Comparison of ENCODE assay signal across 8 mouse cellular contexts in the genomic region with DNA sequence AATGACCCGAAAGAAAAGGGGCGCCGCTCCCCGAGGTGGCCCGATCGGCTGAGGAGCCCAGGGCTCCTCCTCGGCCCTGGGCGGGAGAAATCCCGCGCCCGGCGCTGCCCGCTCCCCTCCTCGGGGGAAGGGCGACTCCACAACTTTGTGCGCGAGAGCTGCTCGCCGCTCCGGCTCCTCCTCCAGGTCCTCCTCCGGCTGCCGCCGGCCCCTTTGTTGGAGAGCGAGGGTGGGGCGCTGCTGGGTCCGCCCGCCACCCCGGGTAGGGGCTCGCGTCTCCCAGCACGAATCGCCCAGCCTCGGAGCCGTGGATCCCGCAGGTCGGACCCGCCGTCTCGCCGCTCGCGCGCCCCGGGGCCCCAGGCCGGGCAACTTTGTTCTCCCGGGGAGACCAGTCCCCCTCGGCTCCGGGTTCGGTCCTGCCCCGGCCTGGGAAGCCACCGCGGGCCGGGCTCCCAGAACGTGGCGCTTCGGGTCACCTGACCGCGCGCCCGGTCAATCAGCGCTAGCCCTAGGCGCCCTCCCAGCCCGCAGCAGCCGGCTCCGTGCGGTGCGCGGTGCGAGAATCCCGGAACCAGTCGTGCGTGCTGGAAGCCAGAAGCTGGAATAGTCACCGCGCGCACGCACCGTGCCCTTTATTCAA. TPM values are rescaled to one million over a fixed set of nuclear protein-coding genes. Genes with fewer than 3 reads are reported as not detected.
A peak's percentile ranks its signal among the peaks of the same experiment; 100 is the strongest.
DNase-seq lines count a peak whose midpoint lies in the region; ATAC-seq and TF ChIP-seq lines count a peak whose summit lies in the region.

A gene (minus strand): TSS at position 337 of the 643 bp plus-strand sequence.

- no peaks in the 10 kb centered on the region for H3K27me3 ChIP-seq in embryonic facial prominence, embryonic 11.5 days (ENCODE audit: control insufficient read depth, insufficient read depth, low read length)
- H3K27me3 ChIP-seq in kidney, adult 2 months (replicated peaks; ENCODE audit: control insufficient read depth, insufficient read depth, low read length), result no peaks in the 10 kb centered on the region
- H3K27me3 ChIP-seq in liver, embryonic 11.5 days (replicated peaks; ENCODE audit: control insufficient read depth, insufficient read depth, low read length), result no peaks in the 10 kb centered on the region
- no peaks in the 10 kb centered on the region for H3K27me3 ChIP-seq in myocyte (ENCODE audit: control insufficient read depth, insufficient read depth, insufficient read length)
- no peaks in the 10 kb centered on the region for H3K27me3 ChIP-seq in stomach, embryonic 15.5 days (replicated peaks)

- no peak for TF ChIP-seq POLR2A in kidney, adult 2 months (IDR thresholded peaks at IDR 0.05; ENCODE audit: low read depth, low read length)
- peak; percentile 78 for TF ChIP-seq POLR2A in myocyte (IDR thresholded peaks at IDR 0.05; ENCODE audit: insufficient read length, low read depth)

- peak within 1 kb of the TSS; percentile 62 for H3ac ChIP-seq in myocyte (ENCODE audit: control insufficient read depth, insufficient read length)

- H3K79me2 ChIP-seq in myocyte (ENCODE audit: control insufficient read depth, insufficient read depth), result peaks cover 39% of the 10 kb centered on the region

- peak; percentile 88 for ATAC-seq in embryonic facial prominence, embryonic 11.5 days (replicated peaks; ENCODE audit: insufficient number of reproducible peaks, low FRiP score, low TSS enrichment, low read depth)
- peak; percentile 84 for ATAC-seq in liver, embryonic 11.5 days (replicated peaks; ENCODE audit: low FRiP score)
- ATAC-seq in stomach, embryonic 15.5 days (ENCODE audit: insufficient read depth, low FRiP score, low read depth), result peak; percentile 91

- no peak for TF ChIP-seq CTCF in kidney, adult 2 months (conservative IDR thresholded peaks at IDR 0.05; ENCODE audit: insufficient read depth, insufficient read length, low read depth, low read length)

- no peaks in the 10 kb centered on the region for H3K36me3 ChIP-seq in embryonic facial prominence, embryonic 11.5 days (replicated peaks; ENCODE audit: control insufficient read depth, insufficient read depth, low read depth, low read length)
- H3K36me3 ChIP-seq in kidney, adult 2 months (ENCODE audit: control insufficient read depth, insufficient read depth, low read length), result no peaks in the 10 kb centered on the region
- no peaks in the 10 kb centered on the region for H3K36me3 ChIP-seq in liver, embryonic 11.5 days (ENCODE audit: control insufficient read depth, insufficient read depth, low read length)
- no peaks in the 10 kb centered on the region for H3K36me3 ChIP-seq in myocyte (ENCODE audit: control insufficient read depth, insufficient read depth)
- no peaks in the 10 kb centered on the region for H3K36me3 ChIP-seq in stomach, embryonic 15.5 days

- H3K9ac ChIP-seq in embryonic facial prominence, embryonic 11.5 days (replicated peaks; ENCODE audit: low read length), result peak within 1 kb of the TSS; percentile 77
- H3K9ac ChIP-seq in liver, embryonic 11.5 days (ENCODE audit: low read depth, low read length), result peak within 1 kb of the TSS; percentile 87
- peak within 1 kb of the TSS; percentile 77 for H3K9ac ChIP-seq in stomach, embryonic 15.5 days

- peak within 1 kb of the TSS; percentile 49 for H3K4me3 ChIP-seq in embryonic facial prominence, embryonic 11.5 days (ENCODE audit: low read depth, low read length)
- H3K4me3 ChIP-seq in kidney, adult 2 months (ENCODE audit: insufficient read depth, low read depth, low read length), result peak within 1 kb of the TSS; percentile 63
- peak within 1 kb of the TSS; percentile 70 for H3K4me3 ChIP-seq in liver, embryonic 11.5 days (ENCODE audit: low read depth, low read length)
- peak within 1 kb of the TSS; percentile 76 for H3K4me3 ChIP-seq in myocyte
- peak within 1 kb of the TSS; percentile 85 for H3K4me3 ChIP-seq in stomach, embryonic 15.5 days (replicated peaks)

- peak; percentile 84 for DNase-seq in 3T3-L1 (ENCODE audit: low read depth, low spot score)
- DNase-seq in adrenal gland, postnatal 10 days, result peak; percentile 93
- peak; percentile 88 for DNase-seq in embryonic facial prominence, embryonic 11.5 days (ENCODE audit: low spot score)
- DNase-seq in heart, adult 18-20 months, result peak; percentile 91 to 94
- peak; percentile 87 for DNase-seq in kidney, adult 2 months
- DNase-seq in liver, embryonic 11.5 days (ENCODE audit: low spot score), result peak; percentile 89

- 0% methylated on average over 75 of the region's 77 CpGs for WGBS in embryonic facial prominence, embryonic 11.5 days
- under 1% methylated on average over 77 of the region's 77 CpGs for WGBS in kidney, adult 2 months
- WGBS in liver, embryonic 11.5 days, result under 1% methylated on average over 70 of the region's 77 CpGs
- WGBS in stomach, embryonic 15.5 days, result under 1% methylated on average over 72 of the region's 77 CpGs

- H3K27ac ChIP-seq in embryonic facial prominence, embryonic 11.5 days (replicated peaks; ENCODE audit: low read depth, low read length), result peak within 1 kb of the TSS; percentile 60
- H3K27ac ChIP-seq in kidney, adult 2 months (ENCODE audit: insufficient read depth, low read depth, low read length), result peak within 1 kb of the TSS; percentile 74
- H3K27ac ChIP-seq in liver, embryonic 11.5 days (ENCODE audit: low read depth, low read length), result peak within 1 kb of the TSS; percentile 90
- peak within 1 kb of the TSS; percentile 96 for H3K27ac ChIP-seq in stomach, embryonic 15.5 days

- H3K9me3 ChIP-seq in embryonic facial prominence, embryonic 11.5 days (replicated peaks; ENCODE audit: control insufficient read depth, low read length), result no peaks in the 10 kb centered on the region
- no peaks in the 10 kb centered on the region for H3K9me3 ChIP-seq in liver, embryonic 11.5 days (ENCODE audit: control insufficient read depth, low read length)
- H3K9me3 ChIP-seq in stomach, embryonic 15.5 days, result no peaks in the 10 kb centered on the region

- peaks cover 4% of the 10 kb centered on the region; the same call in 1 of the 2 replicates for H3K4me1 ChIP-seq in embryonic facial prominence, embryonic 11.5 days (ENCODE audit: control insufficient read depth, insufficient read depth, low read length)
- no peaks in the 10 kb centered on the region for H3K4me1 ChIP-seq in kidney, adult 2 months (ENCODE audit: control insufficient read depth, insufficient read depth, low read length)
- H3K4me1 ChIP-seq in liver, embryonic 11.5 days (replicated peaks; ENCODE audit: control insufficient read depth, insufficient read depth, low read length), result peaks cover 7% of the 10 kb centered on the region
- peaks cover 12% of the 10 kb centered on the region; the same call in 1 of the 2 replicates for H3K4me1 ChIP-seq in stomach, embryonic 15.5 days

- H3K4me2 ChIP-seq in embryonic facial prominence, embryonic 11.5 days (ENCODE audit: low read depth, low read length), result peak within 1 kb of the TSS; percentile 78
- peak within 1 kb of the TSS; percentile 96 for H3K4me2 ChIP-seq in liver, embryonic 11.5 days
- peak within 1 kb of the TSS; percentile 69 for H3K4me2 ChIP-seq in myocyte (ENCODE audit: low read depth)
- H3K4me2 ChIP-seq in stomach, embryonic 15.5 days, result peak within 1 kb of the TSS; percentile 92

TF ChIP-seq in myocyte, 11 proteins besides CTCF, POLR2A, EP300 and RAD21:
- TF ChIP-seq CEBPB (IDR thresholded peaks at IDR 0.05; ENCODE audit: insufficient read depth, poor library complexity, severe bottlenecking) (no peak), MYOG (IDR thresholded peaks at IDR 0.05; ENCODE audit: control insufficient read depth in 1 of 3, insufficient read depth in 1 of 3, insufficient read length in 2 of 3, low read depth in 2 of 3) (peak in 2 of 3 experiments; percentile 22 to 43), POLR2AphosphoS2 (IDR thresholded peaks at IDR 0.05; ENCODE audit: insufficient read length, low read depth) (peak; percentile 49), MYOD1 (IDR thresholded peaks at IDR 0.05; ENCODE audit: control insufficient read depth in 1 of 3, insufficient read length in 2 of 3, low read depth in 2 of 3) (peak in 1 of 3 experiments; percentile 24), REST (IDR thresholded peaks at IDR 0.05; ENCODE audit: insufficient read depth, insufficient read length) (no peak), TCF12 (IDR thresholded peaks at IDR 0.05; ENCODE audit: insufficient read depth, poor library complexity, severe bottlenecking) (no peak), USF1 (IDR thresholded peaks at IDR 0.05; ENCODE audit: low read depth) (peak; percentile 75), E2F4 (IDR thresholded peaks at IDR 0.05; ENCODE audit: insufficient read depth) (no peak), MAX (IDR thresholded peaks at IDR 0.05; ENCODE audit: low read depth) (no peak), TCF3 (IDR thresholded peaks at IDR 0.05; ENCODE audit: insufficient read length, low read depth) (no peak), SRF (IDR thresholded peaks at IDR 0.05; ENCODE audit: control insufficient read depth, insufficient read length, low read depth) (no peak)

RNA-seq across cellular contexts. Expression of the gene that starts here (rescaled TPM):
- total RNA-seq in adrenal gland, postnatal 10 days (2021), result 10 to 100 TPM; 68.5 to 96.0 TPM
- 47.4 and 51.9 TPM in 2 replicates for polyA plus RNA-seq in embryonic facial prominence, embryonic 11.5 days (2014; fragmentation: Nextera tagmentation; extraction: Ambion mirVana)
- total RNA-seq in heart, adult 18-20 months (2021), result 10 to 100 TPM; 66.8 to 67.5 TPM
- polyA plus RNA-seq in kidney, adult 2 months (2012; rRNA removed), result 20.8 and 21.1 TPM in 2 replicates
- polyA plus RNA-seq in liver, embryonic 11.5 days (2014; fragmentation: Nextera tagmentation; extraction: Ambion mirVana), result 19.8 and 23.0 TPM in 2 replicates
- 13.9 TPM for polyA plus RNA-seq in myocyte (2012; fragmentation: generic; extraction: Trizol)
- polyA plus RNA-seq in stomach, embryonic 15.5 days (2015; fragmentation: Nextera tagmentation; extraction: Ambion mirVana), result 68.1 and 72.2 TPM in 2 replicates

Comparison
In these comparisons a context has a peak if more than half of its experiments do, and no peak if none do; other contexts are left out.
1. Peak in every context shown above with its lines: DNase-seq, ATAC-seq, H3K4me3 ChIP-seq and H3K27ac ChIP-seq.